Mouse (Mus musculus): Measurements from ENCODE around the gene Rbm24.

Gene Rbm24

DNA sequence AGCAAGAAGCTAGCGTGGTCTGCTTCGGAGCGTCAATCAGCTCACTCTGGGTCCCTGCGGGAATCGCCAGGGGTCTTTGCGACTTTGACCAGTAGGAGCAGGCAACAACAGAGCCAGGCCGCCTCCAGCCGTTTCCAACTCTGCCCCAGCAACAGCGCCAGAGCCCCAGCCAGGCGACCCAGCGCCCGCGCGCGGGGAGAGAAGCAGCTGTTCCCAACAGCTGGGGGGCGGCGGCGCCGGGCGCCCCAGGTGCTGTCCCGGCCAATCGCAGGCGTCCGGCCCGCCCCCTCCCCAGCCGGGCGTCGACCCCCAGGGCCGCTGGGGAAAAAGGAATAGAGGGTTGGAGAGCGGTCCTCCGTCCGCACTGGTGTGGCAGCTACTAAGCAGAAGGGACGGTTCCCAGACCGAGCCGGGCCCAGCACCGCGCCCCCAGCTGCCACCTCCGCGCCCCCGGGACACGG is at the start of gene Rbm24:
TSS of gene Rbm24 (plus strand) at position 294 of the 461 bp plus-strand sequence.
- DNase-seq, result peak; percentile 98

DNA sequence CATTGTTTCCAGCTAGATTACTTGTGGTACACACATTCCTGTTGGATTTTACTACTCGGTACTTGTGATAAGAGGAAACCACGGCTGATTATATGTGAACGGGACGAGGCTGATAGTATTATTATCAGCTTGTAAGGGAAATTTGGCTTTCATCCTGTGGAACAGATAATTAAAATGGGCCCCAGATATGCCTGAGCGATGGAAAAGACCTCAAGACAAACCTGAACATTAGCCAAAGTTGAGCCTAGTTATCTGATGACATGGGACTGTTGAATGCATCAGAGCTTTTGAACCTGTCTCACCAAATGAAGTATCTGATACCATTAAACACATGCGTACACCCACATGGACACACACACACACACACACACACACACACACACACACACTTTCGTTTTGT is 45.4 kb upstream of the Rbm24 start:
- peak; percentile 25 for DNase-seq

DNA sequence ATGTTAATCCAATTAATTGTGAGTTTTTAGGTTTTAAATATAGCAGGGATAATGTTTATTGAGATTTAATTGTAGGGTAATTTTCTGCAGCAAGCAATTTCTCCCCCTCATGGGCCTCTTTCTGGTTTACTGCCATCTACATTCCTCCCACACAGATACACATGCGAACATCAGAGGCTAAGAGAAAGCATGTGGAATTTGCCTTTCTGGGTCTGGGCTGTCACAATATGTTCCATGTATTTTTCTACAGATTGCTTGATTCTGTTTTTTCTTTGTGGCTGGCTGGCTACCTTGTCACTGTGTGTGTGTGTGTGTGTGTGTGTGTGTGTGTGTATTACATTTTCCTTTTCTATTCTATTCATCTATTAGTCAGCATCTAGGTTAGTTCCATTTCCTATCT is 42.9 kb upstream of the Rbm24 start:
- DNase-seq, result no peak

DNA sequence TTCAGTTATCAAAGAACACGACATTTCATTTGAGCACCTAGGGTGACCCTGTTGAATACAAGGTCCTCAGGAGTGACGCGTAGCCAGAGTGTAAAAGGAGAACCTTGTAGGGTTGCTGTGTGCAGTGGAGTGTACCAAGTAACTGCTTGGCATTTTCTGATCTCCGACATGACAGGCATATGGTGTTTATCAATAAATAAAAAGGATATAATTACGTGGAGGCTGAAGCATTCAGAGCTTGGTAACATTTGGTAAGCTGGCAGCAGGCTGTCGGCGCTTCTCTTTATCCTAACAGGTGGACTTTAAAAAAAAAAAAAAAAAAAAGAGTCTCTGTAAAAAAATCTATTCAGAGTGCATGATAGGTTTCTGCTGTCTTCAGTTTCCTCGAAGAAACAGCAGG is 30.8 kb upstream of the Rbm24 start:
- DNase-seq, result no peak

DNA sequence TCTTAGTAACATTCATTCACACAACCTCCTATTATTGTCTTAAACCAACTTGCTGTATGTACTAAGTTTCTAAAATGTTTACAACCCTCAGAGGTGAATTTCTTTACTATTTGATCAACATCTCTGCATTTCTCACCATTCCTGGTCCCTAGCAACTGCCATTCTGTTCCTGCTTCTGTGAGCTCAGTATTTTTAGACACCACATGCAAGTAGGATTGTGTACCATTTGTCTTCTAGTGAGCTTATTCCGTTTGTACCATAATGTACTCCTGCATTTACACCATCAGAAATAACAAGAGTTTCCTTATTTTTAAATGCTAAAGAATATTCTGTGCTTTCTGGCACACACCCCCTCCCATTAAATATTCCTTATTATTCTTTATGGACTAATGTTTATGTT is 26.6 kb upstream of the Rbm24 start:
- DNase-seq, result no peak

DNA sequence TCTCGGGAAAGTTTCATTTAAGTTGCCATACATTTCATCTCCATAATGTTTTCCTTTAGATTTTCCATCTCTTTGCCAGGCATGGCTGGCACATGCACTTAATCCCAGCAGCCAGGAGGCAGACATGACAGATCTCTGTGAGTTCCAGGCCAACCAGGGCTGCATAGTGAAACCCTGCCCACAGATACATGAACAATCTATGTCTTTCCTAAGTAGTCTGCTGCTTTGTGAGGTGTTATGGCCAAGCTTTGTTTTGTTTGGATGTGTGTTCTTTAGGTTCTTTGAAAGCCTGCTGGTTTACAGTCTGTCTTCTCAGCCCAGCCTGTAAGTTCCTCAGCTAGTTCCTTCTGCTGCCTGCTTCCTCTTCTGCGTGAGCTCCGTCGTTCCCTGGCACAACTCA is 25.3 kb upstream of the Rbm24 start:
- DNase-seq, result no peak

DNA sequence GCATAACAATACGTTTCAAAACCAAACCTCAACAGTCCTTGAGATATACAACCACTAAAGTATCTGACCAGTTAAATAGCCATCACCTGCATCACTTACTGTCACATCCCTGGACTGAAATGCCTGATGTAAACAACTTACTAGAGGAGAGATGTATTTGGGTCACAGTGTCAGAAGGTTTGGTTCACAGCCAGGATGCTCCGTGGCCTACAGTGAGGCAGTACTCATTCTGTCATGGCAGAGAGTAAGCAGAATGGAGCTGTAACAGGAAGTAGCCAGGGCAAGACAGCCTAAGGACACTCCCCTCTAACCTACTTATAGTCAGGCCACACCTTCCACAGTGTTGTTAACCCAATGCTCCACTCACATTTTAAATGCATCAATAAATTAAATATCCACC is 24.3 kb upstream of the Rbm24 start:
- no peak for DNase-seq

DNA sequence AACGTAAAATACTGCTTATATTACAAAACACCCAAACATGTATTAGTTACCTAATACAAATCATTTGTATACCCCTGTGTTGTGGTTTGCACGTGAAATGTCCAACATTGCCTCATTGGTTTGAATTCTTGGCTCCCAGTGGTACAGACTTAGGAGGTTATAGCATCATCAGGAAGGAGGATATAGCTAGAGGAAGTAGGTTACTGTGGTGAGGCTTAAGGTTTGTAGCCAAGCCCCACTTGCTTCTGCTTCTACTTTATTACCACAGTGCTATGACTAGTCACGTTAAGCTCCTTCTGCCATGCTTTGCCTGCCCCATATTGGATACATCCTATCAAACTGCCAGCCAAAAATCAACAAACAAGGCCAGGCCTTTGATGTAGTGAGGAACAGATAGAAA is 21.0 kb upstream of the Rbm24 start:
- DNase-seq, result no peak

DNA sequence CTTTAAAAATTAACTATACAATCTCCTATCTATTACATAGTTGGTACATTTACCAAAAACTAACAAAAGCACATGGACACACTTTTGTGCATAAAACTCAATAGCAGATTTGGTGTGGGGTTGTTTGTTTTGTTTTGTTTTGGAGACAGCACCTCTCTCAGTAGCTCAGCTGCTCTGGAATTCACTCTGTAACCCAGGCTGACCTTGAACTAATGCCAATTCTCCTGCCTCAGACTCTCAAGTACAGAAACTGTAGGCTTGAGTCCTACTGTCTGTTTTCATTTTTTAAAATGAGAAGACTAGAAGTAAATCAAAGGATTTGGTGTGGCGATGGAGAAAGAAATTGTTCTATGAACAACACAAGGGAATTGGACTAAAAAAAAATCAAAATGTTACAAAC is 11.1 kb upstream of the Rbm24 start:
- DNase-seq, result no peak

DNA sequence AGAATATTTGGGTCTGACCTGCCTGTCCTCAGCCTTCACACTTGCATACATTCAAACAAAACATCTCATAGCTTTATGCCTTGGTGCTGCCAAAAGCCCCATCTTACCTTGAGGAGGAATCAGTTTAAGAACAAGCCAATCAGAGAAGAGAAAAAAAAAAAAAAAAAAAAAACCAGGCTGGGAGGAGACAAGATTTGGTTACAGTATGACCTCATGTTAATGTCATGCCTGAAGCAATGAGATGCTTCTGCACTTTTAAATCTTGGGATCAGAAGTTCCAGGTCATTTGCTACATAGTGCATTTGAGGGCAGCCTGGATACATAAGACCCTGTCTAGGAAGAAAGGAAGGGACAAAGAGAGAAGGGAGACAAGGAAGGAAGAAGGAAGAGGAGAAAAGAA is 6.0 kb upstream of the Rbm24 start:
- no peak for DNase-seq

DNA sequence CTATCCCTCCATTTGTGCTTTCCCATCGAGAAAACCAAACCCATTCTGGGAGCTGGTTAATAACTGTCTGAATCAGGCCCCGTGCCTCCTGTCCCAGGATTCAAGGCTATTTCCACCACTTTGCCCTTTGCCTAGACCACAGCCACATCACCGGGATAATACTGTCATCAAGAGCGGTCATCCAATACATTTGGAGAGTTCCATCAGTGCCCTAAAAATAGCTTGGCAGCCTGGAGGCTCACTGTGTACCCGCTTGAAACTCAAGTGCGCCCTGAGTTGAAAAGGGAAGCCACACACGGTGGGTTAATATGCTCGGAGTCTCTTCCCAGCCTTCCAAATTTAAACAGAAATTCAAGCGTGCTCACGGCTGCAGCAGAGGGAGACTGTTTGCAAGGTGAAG is 4.6 kb upstream of the Rbm24 start:
- peak; percentile 97 for DNase-seq

DNA sequence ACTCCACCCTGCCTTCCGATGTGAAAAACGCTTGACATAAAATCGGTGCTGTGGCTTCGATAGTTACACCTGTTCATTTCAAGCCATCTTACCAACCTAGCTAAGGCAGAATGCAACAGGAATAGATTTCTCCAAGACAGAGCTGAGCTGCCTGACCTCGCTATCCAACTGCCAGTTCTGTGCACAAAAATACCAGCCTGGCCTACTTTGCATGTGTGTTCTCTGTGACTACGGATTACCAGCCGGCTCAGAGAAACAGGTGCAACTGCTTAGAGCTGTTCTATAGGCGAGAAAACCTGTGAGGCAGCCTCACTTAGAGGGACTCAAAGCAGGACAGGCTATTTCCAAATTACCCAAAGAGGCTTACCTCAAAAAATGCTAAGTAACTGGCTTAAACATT is 4.2 kb upstream of the Rbm24 start:
- no peak for DNase-seq

DNA sequence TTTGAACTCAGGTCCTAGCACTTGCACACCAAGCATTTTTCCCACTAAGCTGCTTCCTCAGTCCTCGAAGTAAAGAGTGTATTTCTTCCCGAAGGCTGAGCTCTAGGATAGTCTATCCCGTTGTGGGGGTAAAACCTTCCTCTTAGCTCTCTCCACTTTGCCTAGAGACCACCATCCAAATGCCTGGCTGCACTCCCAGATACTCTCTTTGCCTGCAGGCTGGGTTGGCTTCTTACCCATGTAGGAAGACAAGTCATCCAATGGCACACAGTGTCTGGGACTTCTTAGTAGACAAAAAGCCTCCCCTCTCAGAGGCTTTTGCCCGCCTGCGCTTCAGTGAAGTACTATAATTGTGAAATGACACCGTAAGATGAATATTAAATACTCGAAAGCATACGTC is 2.2 kb upstream of the Rbm24 start:
- no peak for DNase-seq

DNA sequence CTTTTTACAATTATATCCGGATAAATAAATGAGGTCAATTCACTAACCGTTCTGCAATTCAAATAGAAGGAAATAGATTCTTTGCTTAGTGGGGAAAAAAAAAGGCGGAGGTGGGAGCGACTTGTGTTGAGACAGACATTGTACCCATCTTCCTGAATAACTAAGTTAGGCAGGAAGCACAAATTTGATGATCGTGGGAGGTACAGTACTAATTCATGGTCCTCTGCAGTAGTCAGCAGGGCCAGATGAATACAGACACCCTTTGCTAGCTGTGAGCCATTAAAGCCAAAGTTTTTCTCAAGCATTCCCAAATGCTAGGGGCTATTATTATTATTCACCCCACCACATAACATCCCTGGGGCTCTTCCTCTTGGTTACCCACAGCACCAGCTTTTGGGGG is 640 bp upstream of the Rbm24 start:
- DNase-seq, result no peak

DNA sequence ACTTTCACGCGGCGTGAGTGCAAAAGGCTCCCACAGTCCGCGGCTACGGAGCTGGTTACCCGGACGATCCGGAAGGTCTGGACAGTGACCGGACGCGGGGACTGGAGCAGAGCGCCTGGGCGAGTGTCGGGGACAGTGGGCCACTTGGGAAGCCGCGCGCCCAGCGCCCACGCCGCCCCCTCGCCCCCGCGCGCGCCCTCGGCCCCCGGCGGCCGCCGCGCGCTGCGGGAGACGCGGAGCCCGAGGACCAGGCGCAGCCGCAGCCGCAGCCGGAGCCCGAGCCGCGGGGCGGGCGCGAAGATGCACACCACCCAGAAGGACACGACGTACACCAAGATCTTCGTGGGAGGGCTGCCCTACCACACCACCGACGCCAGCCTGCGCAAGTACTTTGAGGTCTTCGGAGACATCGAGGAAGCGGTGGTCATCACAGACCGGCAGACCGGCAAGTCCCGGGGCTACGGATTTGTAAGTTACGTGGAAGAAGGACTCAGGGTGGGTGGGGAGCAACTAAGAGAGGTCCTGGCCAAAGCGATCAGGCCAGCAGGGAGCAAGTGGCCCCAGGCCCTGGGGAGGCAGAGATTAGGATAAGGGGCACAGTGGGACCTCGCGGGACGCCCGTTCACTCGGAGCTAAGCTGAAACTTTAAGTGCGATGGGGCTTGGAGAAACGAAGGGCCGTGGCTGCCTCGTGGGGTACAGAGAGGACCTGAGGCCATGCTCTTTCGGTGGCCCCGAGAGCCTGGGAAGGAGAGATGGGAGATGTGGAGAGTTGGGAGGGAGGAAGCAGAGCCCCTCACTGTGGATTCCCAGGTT is 704 bp downstream of the Rbm24 start:
- no peak for DNase-seq

DNA sequence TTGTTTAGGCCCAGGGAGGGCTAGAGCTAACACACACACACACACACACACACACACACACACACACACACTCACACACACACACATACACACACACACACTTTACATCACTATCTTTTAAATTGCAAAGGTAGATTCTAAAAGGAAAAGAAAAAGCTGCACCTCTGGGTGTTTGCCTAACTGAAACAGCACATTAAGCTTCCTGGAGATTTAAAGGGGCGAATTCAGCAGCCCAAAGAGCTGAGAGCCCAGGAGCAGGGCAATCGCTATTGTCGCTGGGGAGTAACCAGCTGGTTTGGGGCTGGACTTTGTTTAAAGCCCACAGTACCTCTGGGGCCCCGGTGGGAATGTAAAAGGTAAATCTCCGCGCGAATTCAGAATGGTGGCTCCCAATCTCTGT is 1.4 kb downstream of the Rbm24 start:
- DNase-seq, result no peak

DNA sequence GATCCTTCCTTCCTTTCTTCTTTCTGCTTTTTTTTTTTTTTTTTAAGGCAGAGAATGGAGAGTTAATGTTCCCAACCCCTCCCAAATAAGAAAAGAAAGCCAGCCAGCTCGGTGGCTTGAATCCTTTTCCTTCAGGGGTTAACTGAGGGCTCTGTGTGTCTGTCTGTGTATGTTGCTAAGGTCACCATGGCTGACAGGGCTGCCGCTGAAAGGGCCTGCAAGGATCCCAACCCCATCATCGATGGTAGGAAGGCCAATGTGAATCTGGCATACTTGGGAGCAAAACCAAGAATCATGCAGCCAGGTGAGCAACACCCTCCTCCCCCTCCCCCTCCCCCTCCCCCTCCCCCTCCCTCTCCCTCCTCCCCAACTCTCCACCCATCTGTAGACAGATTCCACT is 1.9 kb downstream of the Rbm24 start:
- DNase-seq, result peak; percentile 94

DNA sequence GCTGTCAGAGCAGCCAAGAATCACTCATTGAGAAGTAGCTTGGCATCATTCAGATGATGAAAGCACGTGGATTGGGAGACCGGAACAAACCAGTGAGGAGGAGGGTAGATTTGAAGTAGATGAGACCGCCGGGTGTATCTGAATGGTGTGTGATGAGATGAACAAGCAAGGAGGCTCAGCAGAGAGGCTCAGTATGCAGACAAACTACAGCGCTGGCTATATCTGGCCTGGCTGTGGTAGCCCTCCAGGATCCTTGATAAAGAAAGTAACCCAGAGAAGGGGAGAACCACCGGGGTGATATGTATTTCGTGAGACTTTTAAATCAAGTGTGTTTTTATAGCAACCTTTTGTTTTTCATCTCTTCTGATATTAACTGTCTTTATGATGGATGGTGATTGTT is 5.6 kb downstream of the Rbm24 start:
- DNase-seq, result peak; percentile 86

DNA sequence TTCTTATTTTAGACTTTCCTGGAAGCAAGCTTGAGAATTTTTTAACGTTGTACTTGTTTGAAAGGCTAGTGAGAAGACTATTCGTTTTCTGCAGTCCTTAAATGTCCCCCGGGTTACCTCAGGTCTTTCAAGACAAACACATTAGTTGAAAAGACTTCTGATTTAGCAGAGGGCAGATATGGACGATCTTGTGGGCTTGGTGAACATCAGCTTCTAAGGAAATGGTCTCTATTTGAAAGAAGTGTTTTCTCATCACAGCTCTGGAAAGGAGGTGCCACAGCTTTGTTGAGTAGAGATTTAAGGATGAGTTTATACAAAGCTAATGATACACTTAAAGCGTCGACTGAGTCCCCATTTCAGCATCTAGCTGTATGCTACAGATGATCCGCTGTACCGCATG is 6.1 kb downstream of the Rbm24 start:
- peak; percentile 77 for DNase-seq

DNA sequence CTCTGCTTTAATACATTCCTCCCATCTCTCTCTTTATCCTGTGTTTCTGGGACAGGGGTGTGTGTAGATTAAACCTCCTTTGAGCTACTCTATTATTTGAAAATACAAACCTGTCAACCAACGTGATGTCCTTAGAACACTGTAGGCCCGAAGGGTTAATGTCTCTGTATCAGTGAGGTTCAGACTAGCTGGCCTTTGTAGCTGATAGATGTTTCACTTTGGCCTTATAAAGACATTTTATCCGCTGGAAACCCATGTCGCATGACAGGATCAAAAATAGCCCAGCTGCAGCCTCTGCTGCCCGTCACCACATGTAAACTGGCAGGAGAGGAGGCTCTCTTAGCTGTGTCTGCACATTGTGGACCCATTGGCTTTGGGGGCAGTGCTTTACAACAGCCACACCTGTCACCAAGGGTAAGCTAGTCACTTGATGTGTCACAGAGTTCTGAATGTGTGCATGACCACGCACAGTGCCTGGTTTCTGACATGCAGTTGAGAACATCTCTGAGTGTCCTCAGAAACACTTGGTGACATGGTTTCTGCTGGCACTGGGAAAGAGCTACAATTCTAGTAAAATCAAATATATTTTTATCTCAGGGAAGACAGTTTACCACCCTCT is 8.5 kb downstream of the Rbm24 start:
- peak; percentile 98 for DNase-seq

DNA sequence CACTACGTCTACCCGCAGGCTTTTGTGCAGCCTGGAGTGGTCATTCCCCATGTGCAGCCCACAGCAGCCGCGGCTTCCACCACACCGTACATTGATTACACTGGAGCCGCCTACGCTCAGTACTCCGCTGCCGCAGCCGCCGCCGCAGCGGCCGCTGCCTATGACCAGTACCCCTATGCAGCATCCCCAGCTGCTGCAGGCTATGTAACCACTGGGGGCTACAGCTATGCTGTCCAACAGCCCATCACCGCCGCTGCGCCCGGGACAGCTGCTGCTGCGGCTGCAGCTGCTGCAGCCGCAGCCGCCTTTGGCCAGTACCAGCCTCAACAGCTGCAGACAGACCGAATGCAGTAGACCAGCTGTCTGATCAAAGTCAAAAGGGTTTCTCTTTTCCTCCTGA is 10.7 kb downstream of the Rbm24 start:
- DNase-seq, result peak; percentile 87

DNA sequence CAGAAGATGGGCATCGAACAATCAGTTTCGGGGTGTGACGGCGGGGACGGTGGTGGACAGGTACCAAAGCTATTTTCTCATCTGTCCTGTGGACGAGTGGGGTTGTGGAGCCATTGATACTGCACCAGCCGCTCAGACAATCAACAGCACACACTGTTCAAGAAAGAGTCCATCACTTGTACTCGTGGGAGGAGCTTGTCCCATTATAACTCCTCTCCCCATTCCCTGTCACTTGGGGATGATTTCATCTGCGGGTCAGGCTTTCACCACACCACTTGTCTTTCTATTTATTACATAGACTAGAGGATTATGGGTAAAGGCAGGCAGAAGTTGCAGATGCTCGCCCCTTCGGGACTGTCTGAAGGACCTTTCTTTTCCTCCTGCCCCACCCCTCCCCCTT is 11.6 kb downstream of the Rbm24 start:
- DNase-seq, result peak; percentile 92

DNA sequence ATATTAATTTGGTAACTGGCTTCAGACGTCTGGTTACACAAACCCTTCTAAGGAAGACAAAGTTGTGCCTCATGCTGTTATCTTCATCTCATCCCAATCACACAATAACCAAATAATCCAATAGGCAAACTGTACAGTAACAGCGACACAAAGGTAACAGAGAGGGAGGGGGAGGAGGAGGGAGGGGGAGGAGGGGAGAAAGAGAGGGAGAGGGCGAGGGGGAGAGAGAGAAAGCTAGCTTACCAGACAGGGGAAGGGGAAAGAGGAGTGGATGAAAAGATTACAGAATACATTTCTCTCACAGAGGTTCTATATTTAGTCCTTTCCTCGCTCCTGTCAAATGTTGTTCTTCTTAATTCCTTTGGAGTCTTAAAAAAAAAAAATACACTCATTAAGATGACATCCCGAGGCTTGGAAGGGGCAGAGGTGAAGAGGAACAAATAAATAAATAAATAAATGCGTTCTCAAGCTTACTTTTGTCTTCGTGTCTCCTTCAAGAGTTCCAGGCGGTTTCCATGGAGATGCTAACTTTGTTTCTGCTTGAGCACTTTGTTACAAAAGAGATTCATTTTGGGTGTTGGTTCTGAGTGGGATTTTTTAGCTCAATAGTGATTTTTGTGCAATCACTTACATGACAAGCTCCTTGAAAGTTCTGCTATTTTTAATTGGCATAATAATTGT is 15.8 kb downstream of the Rbm24 start:
- no peak for DNase-seq

DNA sequence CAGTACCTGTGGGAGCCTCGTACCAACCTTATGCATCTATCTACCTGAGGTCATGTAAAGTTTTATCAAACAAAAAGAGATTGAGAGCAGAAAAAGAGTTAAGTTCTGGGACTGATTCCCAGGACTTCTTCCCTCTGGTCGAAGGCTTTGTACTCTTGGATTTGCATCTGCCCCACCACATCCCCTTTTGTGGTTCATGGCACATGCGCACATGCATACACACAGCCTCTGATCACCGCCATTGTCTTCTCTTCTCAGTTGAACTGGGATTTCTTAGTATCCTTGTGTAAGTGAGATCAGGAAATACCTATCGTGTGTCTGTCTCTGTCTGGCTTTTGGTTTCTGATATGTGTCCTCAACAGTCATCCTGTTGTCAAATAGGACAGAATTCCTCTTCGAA is 20.7 kb downstream of the Rbm24 start:
- DNase-seq, result peak; percentile 67

Data from heart, adult 11 months (tissue).